Mouse (Mus musculus): ENCODE results near the gene Snx29. TPM values are rescaled to one million over a fixed set of nuclear protein-coding genes. Genes with fewer than 3 reads are reported as not detected.
A peak's percentile ranks its signal among the peaks of the same experiment; 100 is the strongest.

Snx29 gene
- polyA plus RNA-seq, 1 experiment from 2014 or later, result 17.2 TPM

DNA sequence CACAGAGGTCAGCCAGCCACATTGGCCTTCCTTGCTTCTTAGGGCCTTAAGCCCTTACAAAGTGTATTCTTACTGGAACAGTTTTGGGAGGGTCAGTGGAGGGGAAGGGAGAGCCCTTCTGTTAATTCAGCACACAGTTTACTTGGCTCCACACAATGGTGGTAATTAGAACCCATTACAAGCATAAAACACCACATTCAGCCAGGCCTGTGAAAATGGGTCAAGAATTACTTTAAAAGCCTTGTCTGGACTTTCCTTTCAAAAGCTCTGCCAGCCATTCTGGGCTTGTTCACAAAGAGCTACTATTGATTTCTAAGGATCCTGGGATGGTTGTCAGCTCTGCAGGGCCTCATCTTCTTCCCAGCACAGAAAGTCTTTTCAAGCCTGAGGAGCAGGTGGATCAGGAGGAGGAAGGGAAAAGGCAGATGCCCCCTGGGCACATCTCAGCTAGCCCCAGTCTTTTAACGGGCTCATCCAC, 303.3 kb downstream of the Snx29 start:
- no peak overlapping the region for H3K4me3 ChIP-seq
- no peaks in the 10 kb centered on the region for H3K27me3 ChIP-seq
- H3K36me3 ChIP-seq, result no peaks in the 10 kb centered on the region
- peak overlapping the region; percentile 35; the same call in 1 of the 2 replicates for H3K27ac ChIP-seq (replicated peaks)
- H3K4me2 ChIP-seq, result no peak overlapping the region
- H3K9ac ChIP-seq, result no peak overlapping the region
- H3K4me1 ChIP-seq (replicated peaks), result 0 out of 2 replicates have a peak, but pooled peaks cover 3% of the 10 kb centered on the region
- H3K9me3 ChIP-seq, result no peaks in the 10 kb centered on the region
- WGBS, result 20% methylated on average over 1 of the region's 1 CpGs
- ATAC-seq (ENCODE audit: low FRiP score, low read depth), result peak; percentile 54

GRCm38 (mm10) chr16:11626616-11627015, 303.9 kb downstream of the Snx29 start:
- Histone ChIP-seq H3K4me3 (no peak overlapping the region), H3K9ac (no peak overlapping the region), H3K4me1 (replicated peaks) (0 out of 2 replicates have a peak, but pooled peaks cover 3% of the 10 kb centered on the region), H3K9me3 (no peaks in the 10 kb centered on the region), H3K4me2 (no peak overlapping the region), H3K27ac (replicated peaks) (no peak overlapping the region), H3K36me3 (no peaks in the 10 kb centered on the region), H3K27me3 (no peaks in the 10 kb centered on the region)
- no peak for ATAC-seq (ENCODE audit: low FRiP score, low read depth)
- WGBS, result 80% methylated on average over 2 of the region's 2 CpGs

- Histone ChIP-seq H3K9me3 (no peaks in the 10 kb centered on the region), H3K4me1 (replicated peaks) (0 out of 2 replicates have a peak, but pooled peaks cover 3% of the 10 kb centered on the region), H3K9ac (no peak overlapping the region), H3K4me3 (no peak overlapping the region), H3K4me2 (no peak overlapping the region), H3K36me3 (no peaks in the 10 kb centered on the region), H3K27ac (replicated peaks) (no peak overlapping the region), H3K27me3 (no peaks in the 10 kb centered on the region)
- 84% methylated on average over 9 of the region's 9 CpGs for WGBS
- ATAC-seq (ENCODE audit: low FRiP score, low read depth), result no peak
Observed at GRCm38 (mm10) chr16:11627866-11628638, 305.3 kb downstream of the Snx29 start.

GRCm38 (mm10) chr16:11629704-11630103, 307.0 kb downstream of the Snx29 start:
- H3K27me3 ChIP-seq, result no peaks in the 10 kb centered on the region
- no peaks in the 10 kb centered on the region for H3K36me3 ChIP-seq
- H3K4me1 ChIP-seq (replicated peaks), result 0 out of 2 replicates have a peak, but pooled peaks cover 3% of the 10 kb centered on the region
- no peaks in the 10 kb centered on the region for H3K9me3 ChIP-seq
- no peak for ATAC-seq (ENCODE audit: low FRiP score, low read depth)
- H3K9ac ChIP-seq, result no peak overlapping the region
- whole genome bisulfite sequencing, result 72% methylated on average over 7 of the region's 7 CpGs
- H3K27ac ChIP-seq (replicated peaks), result no peak overlapping the region
- H3K4me3 ChIP-seq, result no peak overlapping the region
- no peak overlapping the region for H3K4me2 ChIP-seq

DNA sequence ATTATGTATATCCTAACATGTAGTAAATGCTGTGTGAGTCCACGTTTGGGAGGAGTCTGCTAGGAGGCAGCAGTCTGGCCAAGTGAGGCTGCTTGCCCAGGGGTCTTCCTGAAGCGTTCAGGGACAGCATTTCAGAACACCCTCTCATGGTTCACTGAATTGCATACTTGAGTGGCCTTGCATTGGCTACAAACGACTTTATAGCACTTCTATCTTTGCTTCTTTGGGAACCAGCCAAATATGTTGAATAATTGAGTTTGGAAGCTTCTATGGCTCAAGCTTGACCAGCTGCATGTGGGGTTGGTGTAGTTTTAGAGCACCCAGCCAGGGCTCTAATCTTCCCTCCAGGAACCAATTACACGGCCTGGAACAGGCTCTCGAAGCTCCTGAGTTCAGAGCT, 307.8 kb downstream of the Snx29 start:
- H3K27me3 ChIP-seq, result no peaks in the 10 kb centered on the region
- H3K9me3 ChIP-seq, result no peaks in the 10 kb centered on the region
- no peaks in the 10 kb centered on the region for H3K36me3 ChIP-seq
- 0 out of 2 replicates have a peak, but pooled peaks cover 3% of the 10 kb centered on the region for H3K4me1 ChIP-seq (replicated peaks)
- no peak overlapping the region for H3K4me2 ChIP-seq
- no peak for ATAC-seq (ENCODE audit: low FRiP score, low read depth)
- H3K27ac ChIP-seq (replicated peaks), result no peak overlapping the region
- WGBS, result 47% methylated on average over 5 of the region's 5 CpGs
- H3K9ac ChIP-seq, result no peak overlapping the region
- no peak overlapping the region for H3K4me3 ChIP-seq

GRCm38 (mm10) chr16:11632205-11632747, 309.6 kb downstream of the Snx29 start:
- Histone ChIP-seq H3K27ac (replicated peaks) (no peak overlapping the region), H3K27me3 (no peaks in the 10 kb centered on the region), H3K9ac (no peak overlapping the region), H3K9me3 (no peaks in the 10 kb centered on the region), H3K4me3 (no peak overlapping the region), H3K36me3 (no peaks in the 10 kb centered on the region), H3K4me2 (no peak overlapping the region), H3K4me1 (replicated peaks) (peaks cover 14% of the 10 kb centered on the region)
- ATAC-seq (ENCODE audit: low FRiP score, low read depth), result no peak
- 76% methylated on average over 2 of the region's 2 CpGs for WGBS

GRCm38 (mm10) chr16:11636196-11636733, 313.6 kb downstream of the Snx29 start:
- peaks cover 21% of the 10 kb centered on the region for H3K4me1 ChIP-seq (replicated peaks)
- H3K4me3 ChIP-seq, result no peak overlapping the region
- H3K27me3 ChIP-seq, result no peaks in the 10 kb centered on the region
- no peak overlapping the region for H3K9ac ChIP-seq
- H3K4me2 ChIP-seq, result no peak overlapping the region
- 77% methylated on average over 7 of the region's 7 CpGs for WGBS
- H3K27ac ChIP-seq (replicated peaks), result no peak overlapping the region; the same call in 1 of the 2 replicates
- ATAC-seq (ENCODE audit: low FRiP score, low read depth), result no peak
- no peaks in the 10 kb centered on the region for H3K9me3 ChIP-seq
- no peaks in the 10 kb centered on the region for H3K36me3 ChIP-seq

DNA sequence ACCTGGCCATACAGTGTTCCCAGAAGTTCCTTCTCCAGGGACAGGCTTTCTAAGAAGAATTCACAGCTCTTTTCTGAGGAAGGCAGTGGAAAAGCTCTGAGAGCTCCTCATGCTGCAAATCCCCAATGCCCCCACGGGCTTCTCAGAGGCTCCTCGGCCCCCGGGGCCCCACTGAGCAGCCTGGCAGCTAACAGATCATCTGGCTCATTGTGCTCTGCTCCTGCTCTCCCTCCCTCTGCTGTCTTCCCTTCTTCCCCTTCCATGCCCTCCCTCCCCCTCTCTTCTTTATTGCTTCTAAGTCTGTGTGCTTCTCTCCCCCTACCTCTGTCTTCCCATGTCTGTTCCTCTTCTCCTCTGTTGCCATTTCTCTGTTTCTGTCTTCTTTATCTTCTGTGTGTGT, 314.2 kb downstream of the Snx29 start:
- Histone ChIP-seq H3K4me2 (no peak overlapping the region), H3K9ac (no peak overlapping the region), H3K4me1 (replicated peaks) (peaks cover 21% of the 10 kb centered on the region), H3K9me3 (no peaks in the 10 kb centered on the region), H3K27me3 (no peaks in the 10 kb centered on the region), H3K27ac (replicated peaks) (peak overlapping the region; percentile 46), H3K4me3 (no peak overlapping the region), H3K36me3 (no peaks in the 10 kb centered on the region)
- peak; percentile 68; the same call in 1 of the 2 replicates for ATAC-seq (ENCODE audit: low FRiP score, low read depth)
- WGBS, result 4% methylated on average over 3 of the region's 3 CpGs

GRCm38 (mm10) chr16:11637794-11638193, 315.1 kb downstream of the Snx29 start:
- Histone ChIP-seq H3K4me3 (no peak overlapping the region), H3K27ac (replicated peaks) (no peak overlapping the region), H3K9me3 (no peaks in the 10 kb centered on the region), H3K27me3 (no peaks in the 10 kb centered on the region), H3K4me2 (no peak overlapping the region), H3K9ac (no peak overlapping the region), H3K36me3 (no peaks in the 10 kb centered on the region), H3K4me1 (replicated peaks) (peaks cover 21% of the 10 kb centered on the region)
- no peak for ATAC-seq (ENCODE audit: low FRiP score, low read depth)

- Histone ChIP-seq H3K27ac (replicated peaks) (no peak overlapping the region), H3K4me3 (no peak overlapping the region), H3K4me2 (no peak overlapping the region), H3K9ac (no peak overlapping the region), H3K9me3 (no peaks in the 10 kb centered on the region), H3K4me1 (replicated peaks) (peaks cover 21% of the 10 kb centered on the region), H3K27me3 (no peaks in the 10 kb centered on the region), H3K36me3 (no peaks in the 10 kb centered on the region)
- WGBS, result 89% methylated on average over 1 of the region's 1 CpGs
- ATAC-seq (ENCODE audit: low FRiP score, low read depth), result no peak
Observed at GRCm38 (mm10) chr16:11638739-11639138, 316.0 kb downstream of the Snx29 start.

DNA sequence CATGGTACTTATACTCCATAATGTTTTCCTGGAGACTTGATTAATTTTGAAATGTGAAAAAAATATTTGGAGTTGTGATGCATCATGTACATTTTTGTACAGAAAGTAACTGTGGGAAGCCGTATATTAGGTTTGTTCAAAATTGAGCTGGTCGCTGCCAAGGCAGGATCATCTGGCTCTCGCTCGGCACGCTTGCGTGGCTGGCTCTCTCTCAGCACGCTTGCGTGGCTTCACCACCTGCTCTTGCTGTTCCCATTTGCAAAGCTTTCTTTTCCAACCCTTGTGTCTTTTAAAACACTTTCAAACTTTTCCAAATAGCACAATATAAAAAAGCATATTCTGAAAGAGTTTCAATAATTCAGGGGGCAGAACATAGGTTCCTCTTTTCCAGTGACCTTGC, 317.2 kb downstream of the Snx29 start:
- H3K9ac ChIP-seq, result no peak overlapping the region
- H3K4me3 ChIP-seq, result no peak overlapping the region
- no peak for ATAC-seq (ENCODE audit: low FRiP score, low read depth)
- H3K4me1 ChIP-seq (replicated peaks), result peaks cover 21% of the 10 kb centered on the region
- no peaks in the 10 kb centered on the region for H3K27me3 ChIP-seq
- 72% methylated on average over 8 of the region's 8 CpGs for WGBS
- no peak overlapping the region for H3K27ac ChIP-seq (replicated peaks)
- no peaks in the 10 kb centered on the region for H3K9me3 ChIP-seq
- H3K4me2 ChIP-seq, result no peak overlapping the region
- H3K36me3 ChIP-seq, result no peaks in the 10 kb centered on the region

DNA sequence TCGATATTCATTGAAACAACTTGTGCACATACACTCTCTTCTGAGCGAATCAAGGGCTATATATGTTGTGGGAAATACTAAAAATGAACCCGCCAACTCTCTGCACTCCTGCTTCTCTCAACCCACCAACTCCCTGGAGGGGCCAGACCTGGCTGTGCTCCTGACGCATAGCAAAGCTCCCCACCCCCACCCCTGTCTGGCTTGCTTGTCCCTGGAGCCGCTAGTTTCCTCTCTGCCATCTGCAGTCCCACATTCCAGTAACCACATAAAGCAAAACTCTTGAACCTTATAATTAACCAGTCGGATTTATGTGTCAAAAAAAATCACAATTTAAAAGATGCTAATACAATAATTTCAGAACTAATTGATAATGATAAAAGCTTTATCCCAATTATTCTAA, 320.9 kb downstream of the Snx29 start:
- H3K4me2 ChIP-seq, result no peak overlapping the region
- peaks cover 16% of the 10 kb centered on the region for H3K4me1 ChIP-seq (replicated peaks)
- H3K4me3 ChIP-seq, result no peak overlapping the region
- H3K9me3 ChIP-seq, result no peaks in the 10 kb centered on the region
- no peaks in the 10 kb centered on the region for H3K36me3 ChIP-seq
- H3K9ac ChIP-seq, result no peak overlapping the region
- 65% methylated on average over 6 of the region's 6 CpGs for WGBS
- H3K27me3 ChIP-seq, result no peaks in the 10 kb centered on the region
- no peak for ATAC-seq (ENCODE audit: low FRiP score, low read depth)
- H3K27ac ChIP-seq (replicated peaks), result no peak overlapping the region

All from hindbrain, embryonic 15.5 days (tissue).